In genomic region chr12:112743168-112743975, GRCm38 (mm10) we compare ENCODE assay signal across 8 mouse cellular contexts. TPM values are rescaled to one million over a fixed set of nuclear protein-coding genes. Genes with fewer than 3 reads are reported as not detected.
A peak's percentile ranks its signal among the peaks of the same experiment; 100 is the strongest.
DNase-seq lines count a peak whose midpoint lies in the region; ATAC-seq and TF ChIP-seq lines count a peak whose summit lies in the region.

No protein-coding gene starts in this region.

- H3K9me3 ChIP-seq in G1E (replicated peaks) = no peaks in the 10 kb centered on the region
- no peaks in the 10 kb centered on the region for H3K9me3 ChIP-seq in forebrain, postnatal 0 days (ENCODE audit: low read length)
- H3K9me3 ChIP-seq in lung, embryonic 16.5 days (ENCODE audit: control insufficient read depth, low read length) = no peaks in the 10 kb centered on the region

- peak; percentile 77 for ATAC-seq in G1E (ENCODE audit: extremely low read depth, insufficient number of reproducible peaks, low FRiP score, poor library complexity, severe bottlenecking)
- ATAC-seq in forebrain, postnatal 0 days = peak; percentile 89
- peak; percentile 79 for ATAC-seq in lung, embryonic 16.5 days (ENCODE audit: low read depth)

- TF ChIP-seq CTCF in G1E (IDR thresholded peaks at IDR 0.05; ENCODE audit: low read depth, low read length) = peak; percentile 83
- peak; percentile 92 for TF ChIP-seq CTCF in forebrain, postnatal 0 days (IDR thresholded peaks at IDR 0.05; ENCODE audit: low read depth)

- H3K36me3 ChIP-seq in G1E (replicated peaks) = no peaks in the 10 kb centered on the region
- H3K36me3 ChIP-seq in forebrain, postnatal 0 days (ENCODE audit: insufficient read depth) = peaks cover 54% of the 10 kb centered on the region
- peaks cover 8% of the 10 kb centered on the region for H3K36me3 ChIP-seq in lung, embryonic 16.5 days (ENCODE audit: control insufficient read depth, insufficient read depth, low read length)

- peak overlapping the region; percentile 29; the same call in 1 of the 2 replicates for H3K9ac ChIP-seq in forebrain, postnatal 0 days
- H3K9ac ChIP-seq in lung, embryonic 16.5 days (ENCODE audit: low read length) = peak overlapping the region; percentile 48; the same call in 1 of the 2 replicates

- peak overlapping the region; percentile 57 for H3K27ac ChIP-seq in forebrain, postnatal 0 days (ENCODE audit: low read depth, low read length)
- no peak overlapping the region for H3K27ac ChIP-seq in lung, embryonic 16.5 days (ENCODE audit: low read length)

- peaks cover 37% of the 10 kb centered on the region for H3K27me3 ChIP-seq in G1E (ENCODE audit: insufficient read depth, low read length)
- H3K27me3 ChIP-seq in forebrain, postnatal 0 days (ENCODE audit: insufficient read depth, low read length) = no peaks in the 10 kb centered on the region
- H3K27me3 ChIP-seq in lung, embryonic 16.5 days (ENCODE audit: control insufficient read depth, insufficient read depth, low read depth, low read length) = no peaks in the 10 kb centered on the region

- DNase-seq in G1E (ENCODE audit: low spot score) = peak; percentile 84
- peak; percentile 79 to 80 for DNase-seq in cerebellum, adult 18-20 months
- DNase-seq in forebrain, postnatal 0 days = peak; percentile 82
- DNase-seq in heart, postnatal 4 days = peak; percentile 91
- peak; percentile 71 for DNase-seq in layer of hippocampus, adult 9-10 months (ENCODE audit: low spot score)
- peak; percentile 53 for DNase-seq in retina, adult 2 months (ENCODE audit: low read depth, low spot score)
- peak; percentile 84 for DNase-seq in thymus, postnatal 25 days

- no peak overlapping the region for H3K4me3 ChIP-seq in G1E (ENCODE audit: low read depth, low read length)
- H3K4me3 ChIP-seq in forebrain, postnatal 0 days (ENCODE audit: low read depth, low read length) = no peak overlapping the region
- no peak overlapping the region for H3K4me3 ChIP-seq in lung, embryonic 16.5 days (ENCODE audit: low read length)

- peaks cover 6% of the 10 kb centered on the region for H3K4me1 ChIP-seq in G1E (ENCODE audit: insufficient read depth, low read depth, low read length)
- peaks cover 4% of the 10 kb centered on the region; the same call in 1 of the 2 replicates for H3K4me1 ChIP-seq in forebrain, postnatal 0 days (ENCODE audit: insufficient read depth)
- H3K4me1 ChIP-seq in lung, embryonic 16.5 days (replicated peaks; ENCODE audit: control insufficient read depth, insufficient read depth, low read length) = peaks cover 5% of the 10 kb centered on the region; the same call in 1 of the 2 replicates

- 53% methylated on average over 25 of the region's 25 CpGs for WGBS in forebrain, postnatal 0 days
- 46% methylated on average over 25 of the region's 25 CpGs for WGBS in lung, embryonic 16.5 days

- H3K4me2 ChIP-seq in forebrain, postnatal 0 days (ENCODE audit: low read depth) = no peak overlapping the region
- no peak overlapping the region for H3K4me2 ChIP-seq in lung, embryonic 16.5 days (ENCODE audit: low read depth, low read length)

RNA-seq across cellular contexts. Expression of gene Pld4, which starts 17.1 kb away (rescaled TPM):
- total RNA-seq in G1E (2014; fragmentation: Nextera tagmentation) (3.4 TPM in 1 of 2 replicates, not detected in the other), G1E (2017) (0.58 and 1.0 TPM in 2 replicates)
- polyA plus RNA-seq in G1E (2012) = 0.54 and 0.89 TPM in 2 replicates
- total RNA-seq in forebrain, postnatal 0 days (2014; rRNA removed) = 6.2 and 7.3 TPM in 2 replicates
- 8.0 and 8.1 TPM in 2 replicates for polyA plus RNA-seq in forebrain, postnatal 0 days (2015; fragmentation: Nextera tagmentation; extraction: Ambion mirVana)
- 1 to 10 TPM; 3.4 to 4.1 TPM for total RNA-seq in heart, postnatal 4 days (2021)
- polyA plus RNA-seq in lung, embryonic 16.5 days (2015; fragmentation: Nextera tagmentation; extraction: Ambion mirVana) = 15.0 and 20.3 TPM in 2 replicates

RNA-seq across cellular contexts. Expression of gene Cep170b, which starts 23.1 kb away (rescaled TPM):
- total RNA-seq in G1E (2014; fragmentation: Nextera tagmentation) = not detected in 2 replicates
- 0.29 and 0.87 TPM in 2 replicates for total RNA-seq in G1E (2017)
- not detected in 2 replicates for polyA plus RNA-seq in G1E (2012)
- 67.0 and 86.7 TPM in 2 replicates for total RNA-seq in forebrain, postnatal 0 days (2014; rRNA removed)
- polyA plus RNA-seq in forebrain, postnatal 0 days (2015; fragmentation: Nextera tagmentation; extraction: Ambion mirVana) = 22.4 and 31.6 TPM in 2 replicates
- total RNA-seq in heart, postnatal 4 days (2021) = 10 to 100 TPM; 13.1 to 14.1 TPM
- polyA plus RNA-seq in lung, embryonic 16.5 days (2015; fragmentation: Nextera tagmentation; extraction: Ambion mirVana) = 13.5 and 15.8 TPM in 2 replicates

RNA-seq across cellular contexts. Expression of gene Ahnak2, which starts 59.1 kb away (rescaled TPM):
- total RNA-seq in G1E (2014; fragmentation: Nextera tagmentation) = not detected in 2 replicates
- 0.17 and 0.22 TPM in 2 replicates for total RNA-seq in G1E (2017)
- 0.02 TPM in 2 replicates for polyA plus RNA-seq in G1E (2012)
- 2.5 and 3.0 TPM in 2 replicates for total RNA-seq in forebrain, postnatal 0 days (2014; rRNA removed)
- 0.88 and 1.3 TPM in 2 replicates for polyA plus RNA-seq in forebrain, postnatal 0 days (2015; fragmentation: Nextera tagmentation; extraction: Ambion mirVana)
- 10 to 100 TPM; 13.5 to 16.8 TPM for total RNA-seq in heart, postnatal 4 days (2021)
- 0.84 and 1.4 TPM in 2 replicates for polyA plus RNA-seq in lung, embryonic 16.5 days (2015; fragmentation: Nextera tagmentation; extraction: Ambion mirVana)

Comparison
In these comparisons a context has a peak if more than half of its experiments do, and no peak if none do; other contexts are left out.
1. RNA of gene Cep170b, which starts 23.1 kb away (total RNA-seq): 67.0 to 86.7 TPM in forebrain, postnatal 0 days and 13.1 to 14.1 TPM in heart, postnatal 4 days; 0.29 to 0.87 TPM in G1E; every median in the first group is over 4 times any median in the second.
2. Peak in every context shown above with its lines, with median percentiles within 50 percentile points of each other: ATAC-seq and DNase-seq.